Comparison of ENCODE assay signal across 12 mouse cellular contexts in genomic region chr9:56890522-56891250, GRCm38 (mm10). TPM values are rescaled to one million over a fixed set of nuclear protein-coding genes. Genes with fewer than 3 reads are reported as not detected.
DNase-seq lines count a peak whose midpoint lies in the region; ATAC-seq and TF ChIP-seq lines count a peak whose summit lies in the region.
"Had no signal": no experiment of that assay in that cellular context is flagged by ENCODE, and none has a peak within 500 bp of the region (broad histone marks: within the 10 kb centered on the region; RNA-seq: fewer than 3 reads in every experiment).

No protein-coding gene starts in this region.

- H3K36me3 ChIP-seq in forebrain, embryonic 13.5 days (ENCODE audit: poor library complexity, severe bottlenecking), result no peaks in the 10 kb centered on the region
- H3K36me3 ChIP-seq in forebrain, embryonic 14.5 days (ENCODE audit: control insufficient read depth, insufficient read depth, low read length), result no peaks in the 10 kb centered on the region
- H3K36me3 ChIP-seq in hindbrain, embryonic 10.5 days, result no peaks in the 10 kb centered on the region
- no peaks in the 10 kb centered on the region for H3K36me3 ChIP-seq in hindbrain, embryonic 13.5 days
- H3K36me3 ChIP-seq in midbrain, postnatal 0 days (ENCODE audit: insufficient read depth, low read length), result no peaks in the 10 kb centered on the region
- H3K36me3 ChIP-seq in midbrain, embryonic 14.5 days (ENCODE audit: control insufficient read depth, insufficient read depth, low read length), result no peaks in the 10 kb centered on the region
- peaks cover 5% of the 10 kb centered on the region; the same call in 1 of the 2 replicates for H3K36me3 ChIP-seq in stomach, postnatal 0 days (ENCODE audit: control insufficient read depth, insufficient read depth, low read length)
- H3K36me3 ChIP-seq: G1E; liver, embryonic 13.5 days had no signal

- H3K9ac ChIP-seq in forebrain, embryonic 13.5 days, result no peak overlapping the region
- H3K9ac ChIP-seq in forebrain, embryonic 14.5 days (ENCODE audit: low read length), result no peak overlapping the region
- H3K9ac ChIP-seq in hindbrain, embryonic 13.5 days, result no peak overlapping the region
- H3K9ac ChIP-seq in midbrain, postnatal 0 days (replicated peaks; ENCODE audit: low read length, poor library complexity, severe bottlenecking), result no peak overlapping the region
- H3K9ac ChIP-seq in midbrain, embryonic 14.5 days (replicated peaks; ENCODE audit: low read length), result no peak overlapping the region
- H3K9ac ChIP-seq in stomach, postnatal 0 days (ENCODE audit: low read length), result no peak overlapping the region
- H3K9ac ChIP-seq: liver, embryonic 13.5 days had no signal

- H3K9me3 ChIP-seq in forebrain, embryonic 13.5 days (replicated peaks), result no peaks in the 10 kb centered on the region
- H3K9me3 ChIP-seq in forebrain, embryonic 14.5 days (replicated peaks; ENCODE audit: control insufficient read depth, low read length), result no peaks in the 10 kb centered on the region
- no peaks in the 10 kb centered on the region for H3K9me3 ChIP-seq in hindbrain, embryonic 10.5 days
- no peaks in the 10 kb centered on the region for H3K9me3 ChIP-seq in hindbrain, embryonic 13.5 days
- H3K9me3 ChIP-seq in midbrain, postnatal 0 days (ENCODE audit: low read length), result no peaks in the 10 kb centered on the region
- H3K9me3 ChIP-seq in midbrain, embryonic 14.5 days (ENCODE audit: control insufficient read depth, low read length), result no peaks in the 10 kb centered on the region
- H3K9me3 ChIP-seq in stomach, postnatal 0 days (ENCODE audit: control insufficient read depth, low read length), result no peaks in the 10 kb centered on the region
- H3K9me3 ChIP-seq: G1E; liver, embryonic 13.5 days had no signal

- no peak overlapping the region for H3K27ac ChIP-seq in forebrain, embryonic 13.5 days
- no peak overlapping the region for H3K27ac ChIP-seq in forebrain, embryonic 14.5 days (ENCODE audit: low read depth, low read length)
- H3K27ac ChIP-seq in hindbrain, embryonic 10.5 days, result no peak overlapping the region
- no peak overlapping the region for H3K27ac ChIP-seq in hindbrain, embryonic 13.5 days
- no peak overlapping the region for H3K27ac ChIP-seq in midbrain, postnatal 0 days (ENCODE audit: low read depth, low read length)
- no peak overlapping the region for H3K27ac ChIP-seq in midbrain, embryonic 14.5 days (replicated peaks; ENCODE audit: low read depth, low read length)
- no peak overlapping the region for H3K27ac ChIP-seq in stomach, postnatal 0 days (replicated peaks)
- H3K27ac ChIP-seq: liver, embryonic 13.5 days had no signal

- peak overlapping the region; percentile 59; the same call in 1 of the 2 replicates for H3K4me2 ChIP-seq in forebrain, embryonic 13.5 days
- no peak overlapping the region for H3K4me2 ChIP-seq in forebrain, embryonic 14.5 days (ENCODE audit: low read length)
- no peak overlapping the region for H3K4me2 ChIP-seq in hindbrain, embryonic 13.5 days
- no peak overlapping the region; the same call in 1 of the 2 replicates for H3K4me2 ChIP-seq in midbrain, postnatal 0 days (ENCODE audit: low read depth, low read length, poor library complexity, severe bottlenecking)
- no peak overlapping the region; the same call in 1 of the 2 replicates for H3K4me2 ChIP-seq in midbrain, embryonic 14.5 days (ENCODE audit: low read length)
- no peak overlapping the region for H3K4me2 ChIP-seq in stomach, postnatal 0 days (replicated peaks; ENCODE audit: low read depth)

- no peak for ATAC-seq in forebrain, embryonic 13.5 days
- no peak for ATAC-seq in forebrain, embryonic 14.5 days
- ATAC-seq in hindbrain, embryonic 13.5 days (ENCODE audit: low FRiP score), result no peak
- no peak for ATAC-seq in midbrain, postnatal 0 days (ENCODE audit: low FRiP score)
- no peak for ATAC-seq in midbrain, embryonic 14.5 days (ENCODE audit: low FRiP score, low TSS enrichment)
- ATAC-seq in stomach, postnatal 0 days (ENCODE audit: low FRiP score, low TSS enrichment), result no peak

- no peak for DNase-seq in forebrain, embryonic 14.5 days (ENCODE audit: low spot score)
- DNase-seq in hindbrain, embryonic 10.5 days (ENCODE audit: low spot score), result no peak
- no peak for DNase-seq in midbrain, postnatal 0 days (ENCODE audit: low spot score)
- no peak for DNase-seq in midbrain, embryonic 14.5 days
- no peak for DNase-seq in stomach, postnatal 0 days (ENCODE audit: low spot score)
- DNase-seq in left cerebral cortex, adult 18-20 months (ENCODE audit: low spot score in 2 of 2), result no peak

- peaks cover 15% of the 10 kb centered on the region for H3K4me1 ChIP-seq in forebrain, embryonic 13.5 days
- no peaks in the 10 kb centered on the region for H3K4me1 ChIP-seq in forebrain, embryonic 14.5 days (ENCODE audit: control insufficient read depth, insufficient read depth, low read length)
- peaks cover 30% of the 10 kb centered on the region for H3K4me1 ChIP-seq in hindbrain, embryonic 10.5 days (replicated peaks)
- peaks cover 26% of the 10 kb centered on the region for H3K4me1 ChIP-seq in hindbrain, embryonic 13.5 days (replicated peaks)
- H3K4me1 ChIP-seq in midbrain, postnatal 0 days (ENCODE audit: insufficient read depth, low read length), result no peaks in the 10 kb centered on the region
- 0 out of 2 replicates have a peak, but pooled peaks cover 7% of the 10 kb centered on the region for H3K4me1 ChIP-seq in midbrain, embryonic 14.5 days (ENCODE audit: control insufficient read depth, insufficient read depth, low read length)
- H3K4me1 ChIP-seq in stomach, postnatal 0 days (replicated peaks; ENCODE audit: control insufficient read depth, insufficient read depth), result 0 out of 2 replicates have a peak, but pooled peaks cover 2% of the 10 kb centered on the region

- no peak overlapping the region for H3K4me3 ChIP-seq in forebrain, embryonic 13.5 days
- no peak overlapping the region for H3K4me3 ChIP-seq in forebrain, embryonic 14.5 days (ENCODE audit: low read depth, low read length)
- H3K4me3 ChIP-seq in hindbrain, embryonic 10.5 days, result peak overlapping the region; percentile 45; the same call in 1 of the 2 replicates
- no peak overlapping the region for H3K4me3 ChIP-seq in hindbrain, embryonic 13.5 days
- H3K4me3 ChIP-seq in midbrain, postnatal 0 days (ENCODE audit: low read depth, low read length), result no peak overlapping the region
- H3K4me3 ChIP-seq in midbrain, embryonic 14.5 days (replicated peaks; ENCODE audit: low read depth, low read length), result no peak overlapping the region
- H3K4me3 ChIP-seq in stomach, postnatal 0 days (ENCODE audit: low read depth, low read length), result no peak overlapping the region
- H3K4me3 ChIP-seq: liver, embryonic 13.5 days; myocyte had no signal

- peak; percentile 45 for TF ChIP-seq CTCF in midbrain, postnatal 0 days (IDR thresholded peaks at IDR 0.05)
- TF ChIP-seq CTCF in stomach, postnatal 0 days (IDR thresholded peaks at IDR 0.05; ENCODE audit: low read depth), result peak; percentile 36

- peaks cover 13% of the 10 kb centered on the region for H3K27me3 ChIP-seq in forebrain, embryonic 13.5 days
- no peaks in the 10 kb centered on the region for H3K27me3 ChIP-seq in forebrain, embryonic 14.5 days (replicated peaks; ENCODE audit: control insufficient read depth, insufficient read depth, low read length)
- peaks cover 28% of the 10 kb centered on the region for H3K27me3 ChIP-seq in hindbrain, embryonic 10.5 days (ENCODE audit: insufficient read depth, poor library complexity, severe bottlenecking)
- H3K27me3 ChIP-seq in hindbrain, embryonic 13.5 days, result peaks cover 15% of the 10 kb centered on the region; the same call in 1 of the 2 replicates
- H3K27me3 ChIP-seq in midbrain, postnatal 0 days (ENCODE audit: insufficient read depth, low read length), result 0 out of 2 replicates have a peak, but pooled peaks cover 2% of the 10 kb centered on the region
- no peaks in the 10 kb centered on the region for H3K27me3 ChIP-seq in midbrain, embryonic 14.5 days (ENCODE audit: control insufficient read depth, insufficient read depth, low read length)
- no peaks in the 10 kb centered on the region for H3K27me3 ChIP-seq in stomach, postnatal 0 days (ENCODE audit: control insufficient read depth, insufficient read depth, low read length)
- H3K27me3 ChIP-seq: liver, embryonic 13.5 days had no signal

- TF ChIP-seq EP300 in stomach, postnatal 0 days (optimal IDR thresholded peaks at IDR 0.05), result no peak

- WGBS in forebrain, embryonic 13.5 days, result 73% methylated on average over 11 of the region's 11 CpGs
- WGBS in forebrain, embryonic 14.5 days, result 76% methylated on average over 11 of the region's 11 CpGs
- 74% methylated on average over 11 of the region's 11 CpGs for WGBS in hindbrain, embryonic 10.5 days
- 73% methylated on average over 11 of the region's 11 CpGs for WGBS in hindbrain, embryonic 13.5 days
- 73% methylated on average over 11 of the region's 11 CpGs for WGBS in midbrain, postnatal 0 days
- WGBS in midbrain, embryonic 14.5 days, result 66% methylated on average over 11 of the region's 11 CpGs
- 73% methylated on average over 11 of the region's 11 CpGs for WGBS in stomach, postnatal 0 days

RNA-seq across cellular contexts. Expression of gene Cspg4, which starts 25.9 kb away (rescaled TPM):
- 3.0 and 3.1 TPM in 2 replicates for polyA plus RNA-seq in forebrain, embryonic 13.5 days (2015; fragmentation: Nextera tagmentation; extraction: Ambion mirVana)
- 3.0 and 4.8 TPM in 2 replicates for polyA plus RNA-seq in forebrain, embryonic 14.5 days (2014; fragmentation: Nextera tagmentation; extraction: Ambion mirVana)
- 1.9 and 2.0 TPM in 2 replicates for polyA plus RNA-seq in hindbrain, embryonic 10.5 days (2016; fragmentation: Nextera tagmentation; extraction: Ambion mirVana)
- 4.2 and 5.2 TPM in 2 replicates for polyA plus RNA-seq in hindbrain, embryonic 13.5 days (2015; fragmentation: Nextera tagmentation; extraction: Ambion mirVana)
- 31.6 and 37.3 TPM in 2 replicates for total RNA-seq in midbrain, postnatal 0 days (2014; rRNA removed)
- polyA plus RNA-seq in midbrain, postnatal 0 days (2015; fragmentation: Nextera tagmentation; extraction: Ambion mirVana), result 7.5 and 8.7 TPM in 2 replicates
- polyA plus RNA-seq in midbrain, embryonic 14.5 days (2014; fragmentation: Nextera tagmentation; extraction: Ambion mirVana), result 4.1 TPM in 2 replicates
- 7.8 and 9.0 TPM in 2 replicates for polyA plus RNA-seq in stomach, postnatal 0 days (2015; fragmentation: Nextera tagmentation; extraction: Ambion mirVana)
- 10 to 100 TPM; 11.1 to 12.9 TPM for total RNA-seq in left cerebral cortex, adult 18-20 months (2021)
- polyA plus RNA-seq: G1E had no signal

RNA-seq across cellular contexts. Expression of gene Odf3l1, which starts 26.2 kb away (rescaled TPM):
- polyA plus RNA-seq in forebrain, embryonic 13.5 days (2015; fragmentation: Nextera tagmentation; extraction: Ambion mirVana), result 0.44 TPM in 1 of 2 replicates, not detected in the other
- polyA plus RNA-seq in forebrain, embryonic 14.5 days (2014; fragmentation: Nextera tagmentation; extraction: Ambion mirVana), result not detected in 2 replicates
- 0.14 TPM in 1 of 2 replicates, not detected in the other for polyA plus RNA-seq in hindbrain, embryonic 10.5 days (2016; fragmentation: Nextera tagmentation; extraction: Ambion mirVana)
- 0.18 TPM in 1 of 2 replicates, not detected in the other for polyA plus RNA-seq in hindbrain, embryonic 13.5 days (2015; fragmentation: Nextera tagmentation; extraction: Ambion mirVana)
- 0.28 TPM in 1 of 2 replicates, not detected in the other for total RNA-seq in midbrain, postnatal 0 days (2014; rRNA removed)
- polyA plus RNA-seq in midbrain, postnatal 0 days (2015; fragmentation: Nextera tagmentation; extraction: Ambion mirVana), result 0.25 TPM in 1 of 2 replicates, not detected in the other
- not detected in 2 replicates for polyA plus RNA-seq in midbrain, embryonic 14.5 days (2014; fragmentation: Nextera tagmentation; extraction: Ambion mirVana)
- 0.57 and 0.71 TPM in 2 replicates for polyA plus RNA-seq in stomach, postnatal 0 days (2015; fragmentation: Nextera tagmentation; extraction: Ambion mirVana)
- total RNA-seq in left cerebral cortex, adult 18-20 months (2021), result not detected
- total RNA-seq: G1E; left cerebral cortex, postnatal 36 days had no signal
- polyA plus RNA-seq: G1E; liver, embryonic 13.5 days had no signal

RNA-seq across cellular contexts. Expression of gene Snx33, which starts 37.5 kb away (rescaled TPM):
- polyA plus RNA-seq in forebrain, embryonic 13.5 days (2015; fragmentation: Nextera tagmentation; extraction: Ambion mirVana), result 2.6 TPM in 2 replicates
- polyA plus RNA-seq in forebrain, embryonic 14.5 days (2014; fragmentation: Nextera tagmentation; extraction: Ambion mirVana), result 1.7 and 1.9 TPM in 2 replicates
- polyA plus RNA-seq in hindbrain, embryonic 10.5 days (2016; fragmentation: Nextera tagmentation; extraction: Ambion mirVana), result 6.7 and 9.2 TPM in 2 replicates
- 2.9 and 3.7 TPM in 2 replicates for polyA plus RNA-seq in hindbrain, embryonic 13.5 days (2015; fragmentation: Nextera tagmentation; extraction: Ambion mirVana)
- total RNA-seq in midbrain, postnatal 0 days (2014; rRNA removed), result 5.7 and 7.3 TPM in 2 replicates
- polyA plus RNA-seq in midbrain, postnatal 0 days (2015; fragmentation: Nextera tagmentation; extraction: Ambion mirVana), result 1.6 and 1.7 TPM in 2 replicates
- 1.6 and 2.5 TPM in 2 replicates for polyA plus RNA-seq in midbrain, embryonic 14.5 days (2014; fragmentation: Nextera tagmentation; extraction: Ambion mirVana)
- 5.5 and 6.4 TPM in 2 replicates for polyA plus RNA-seq in stomach, postnatal 0 days (2015; fragmentation: Nextera tagmentation; extraction: Ambion mirVana)
- total RNA-seq in left cerebral cortex, adult 18-20 months (2021), result 1 to 10 TPM; 6.8 to 7.4 TPM

RNA-seq across cellular contexts. Expression of gene Imp3, which starts 46.6 kb away (rescaled TPM):
- 86.6 and 89.0 TPM in 2 replicates for polyA plus RNA-seq in forebrain, embryonic 13.5 days (2015; fragmentation: Nextera tagmentation; extraction: Ambion mirVana)
- 91.1 and 100 TPM in 2 replicates for polyA plus RNA-seq in forebrain, embryonic 14.5 days (2014; fragmentation: Nextera tagmentation; extraction: Ambion mirVana)
- polyA plus RNA-seq in hindbrain, embryonic 10.5 days (2016; fragmentation: Nextera tagmentation; extraction: Ambion mirVana), result 66.8 and 67.9 TPM in 2 replicates
- polyA plus RNA-seq in hindbrain, embryonic 13.5 days (2015; fragmentation: Nextera tagmentation; extraction: Ambion mirVana), result 74.5 and 74.8 TPM in 2 replicates
- total RNA-seq in midbrain, postnatal 0 days (2014; rRNA removed), result 131 and 133 TPM in 2 replicates
- polyA plus RNA-seq in midbrain, postnatal 0 days (2015; fragmentation: Nextera tagmentation; extraction: Ambion mirVana), result 77.2 and 80.3 TPM in 2 replicates
- 69.6 and 84.5 TPM in 2 replicates for polyA plus RNA-seq in midbrain, embryonic 14.5 days (2014; fragmentation: Nextera tagmentation; extraction: Ambion mirVana)
- 75.3 and 83.8 TPM in 2 replicates for polyA plus RNA-seq in stomach, postnatal 0 days (2015; fragmentation: Nextera tagmentation; extraction: Ambion mirVana)
- 10 to 100 TPM; 47.6 to 52.3 TPM for total RNA-seq in left cerebral cortex, adult 18-20 months (2021)

RNA-seq across cellular contexts. Expression of gene Snupn, which starts 60.0 kb away (rescaled TPM):
- 30.0 and 33.7 TPM in 2 replicates for polyA plus RNA-seq in forebrain, embryonic 13.5 days (2015; fragmentation: Nextera tagmentation; extraction: Ambion mirVana)
- 27.4 and 29.1 TPM in 2 replicates for polyA plus RNA-seq in forebrain, embryonic 14.5 days (2014; fragmentation: Nextera tagmentation; extraction: Ambion mirVana)
- 28.4 and 28.6 TPM in 2 replicates for polyA plus RNA-seq in hindbrain, embryonic 10.5 days (2016; fragmentation: Nextera tagmentation; extraction: Ambion mirVana)
- polyA plus RNA-seq in hindbrain, embryonic 13.5 days (2015; fragmentation: Nextera tagmentation; extraction: Ambion mirVana), result 28.5 and 31.5 TPM in 2 replicates
- total RNA-seq in midbrain, postnatal 0 days (2014; rRNA removed), result 12.7 and 16.9 TPM in 2 replicates
- polyA plus RNA-seq in midbrain, postnatal 0 days (2015; fragmentation: Nextera tagmentation; extraction: Ambion mirVana), result 20.5 and 21.6 TPM in 2 replicates
- polyA plus RNA-seq in midbrain, embryonic 14.5 days (2014; fragmentation: Nextera tagmentation; extraction: Ambion mirVana), result 22.8 and 24.1 TPM in 2 replicates
- 13.8 and 14.0 TPM in 2 replicates for polyA plus RNA-seq in stomach, postnatal 0 days (2015; fragmentation: Nextera tagmentation; extraction: Ambion mirVana)
- 10 to 100 TPM; 16.1 to 16.7 TPM for total RNA-seq in left cerebral cortex, adult 18-20 months (2021)
